Mouse (Mus musculus) CH12.LX (cell line): ENCODE results near the gene Cldn7. TPM values are rescaled to one million over a fixed set of nuclear protein-coding genes. Genes with fewer than 3 reads are reported as not detected.
A peak's percentile ranks its signal among the peaks of the same experiment; 100 is the strongest.

Source experiments
- DNase-seq: peaks from one replicate; pipeline ENCODE4 v3.0.0-alpha.2; 2013; ENCODE audit errors: extremely low read depth
- H3K27ac ChIP-seq: 2 replicates; pipeline ENCODE4 v1.5.1; 2012; ENCODE audit warnings: low read depth, mild to moderate bottlenecking, control low read depth, moderate library complexity; ENCODE audit not compliant: insufficient read depth
- H3K27me3 ChIP-seq: replicated peaks from 2 replicates; pipeline ENCODE3; 2012; ENCODE audit warnings: inconsistent platforms
- H3K36me3 ChIP-seq, 2 experiments: replicated peaks in 1 of 2; 2 replicates each; pipeline versions ENCODE3 to v1.6.1; 2012; ENCODE audit warnings: inconsistent platforms in 1 of 2, low read length in 1 of 2, mild to moderate bottlenecking in 1 of 2, mixed read lengths in 1 of 2, moderate library complexity in 1 of 2; ENCODE audit not compliant: control insufficient read depth in 1 of 2, insufficient read depth in 1 of 2
- H3K4me1 ChIP-seq, 2 experiments: 2 replicates each; pipeline ENCODE4 v1.6.1; 2012; ENCODE audit warnings: inconsistent platforms in 1 of 2, moderate library complexity in 1 of 2; ENCODE audit not compliant: insufficient read depth in 2 of 2, control insufficient read depth in 1 of 2
- H3K4me2 ChIP-seq: 2 replicates; pipeline ENCODE4 v1.6.1; 2012; ENCODE audit warnings: low read depth, mild to moderate bottlenecking, control low read depth; ENCODE audit not compliant: poor library complexity, insufficient read depth, severe bottlenecking
- H3K4me3 ChIP-seq, 3 experiments: fragments of 150-350 bp in 1 of 3; sonication (generic) in 1 of 3; replicated peaks in 1 of 3; 2 replicates each; pipeline versions ENCODE3 to v1.5.1; 2011 to 2012; ENCODE audit warnings: low read depth in 2 of 3, low read length in 2 of 3, mild to moderate bottlenecking in 2 of 3, moderate library complexity in 2 of 3, control low read depth in 1 of 3, improper control_type of control experiment in 1 of 3, inconsistent platforms in 1 of 3, mixed read lengths in 1 of 3; ENCODE audit not compliant: poor library complexity in 1 of 3
- H3K79me2 ChIP-seq: replicated peaks from 2 replicates; pipeline ENCODE4 v1.6.1; 2012; ENCODE audit warnings: mild to moderate bottlenecking, moderate library complexity; ENCODE audit not compliant: control insufficient read depth, poor library complexity, insufficient read depth, severe bottlenecking; ENCODE audit errors: extremely low read depth
- H3K9ac ChIP-seq: 2 replicates; pipeline ENCODE4 v1.6.1; 2012; ENCODE audit warnings: low read depth, mild to moderate bottlenecking, control low read depth, moderate library complexity; ENCODE audit not compliant: insufficient read depth
- H3K9me3 ChIP-seq: replicated peaks from 2 replicates; pipeline ENCODE3; 2012; ENCODE audit warnings: low read length, inconsistent platforms, mixed read lengths
- CHD2 ChIP-seq: IDR thresholded peaks from 2 replicates; pipeline ENCODE4 v1.6.1; 2011; ENCODE audit warnings: low read length, improper control_type of control experiment
- CTCF ChIP-seq, 2 experiments: IDR thresholded peaks in 1 of 2; conservative IDR thresholded peaks in 1 of 2; 2 replicates each; pipeline ENCODE4 v1.5.1; 2011 to 2012; ENCODE audit warnings: low read depth in 2 of 2, low read length in 2 of 2, improper control_type of control experiment in 1 of 2, inconsistent platforms in 1 of 2, mild to moderate bottlenecking in 1 of 2, moderate library complexity in 1 of 2
- E2F4 ChIP-seq: IDR thresholded peaks from 2 replicates; pipeline ENCODE4 v1.6.1; 2011; ENCODE audit warnings: low read depth, low read length, improper control_type of control experiment; ENCODE audit not compliant: insufficient replicate concordance
- ELF1 ChIP-seq: IDR thresholded peaks from 2 replicates; pipeline ENCODE4 v1.6.1; 2014; ENCODE audit warnings: low read depth, mild to moderate bottlenecking, inconsistent platforms, low read length, improper control_type of control experiment
- ETS1 ChIP-seq: conservative IDR thresholded peaks from 2 replicates; pipeline ENCODE4 v1.6.1; 2012; ENCODE audit warnings: low read depth, mild to moderate bottlenecking, inconsistent platforms, low read length, improper control_type of control experiment, moderate library complexity
- HCFC1 ChIP-seq: IDR thresholded peaks from 2 replicates; pipeline ENCODE4 v1.6.1; 2012; ENCODE audit warnings: low read depth, mild to moderate bottlenecking, inconsistent platforms, low read length, improper control_type of control experiment
- IRF4 ChIP-seq: IDR thresholded peaks from 2 replicates; pipeline ENCODE4 v1.6.1; 2014; ENCODE audit warnings: low read depth, mild to moderate bottlenecking, inconsistent platforms, low read length, improper control_type of control experiment
- JUN ChIP-seq: IDR thresholded peaks from 2 replicates; pipeline ENCODE4 v1.6.1; 2011; ENCODE audit warnings: low read depth, mild to moderate bottlenecking, low read length, improper control_type of control experiment, moderate library complexity; ENCODE audit not compliant: insufficient read depth
- JUND ChIP-seq: conservative IDR thresholded peaks from 2 replicates; pipeline ENCODE4 v1.6.1; 2011; ENCODE audit warnings: low read depth, low read length, improper control_type of control experiment
- MAZ ChIP-seq: IDR thresholded peaks from 2 replicates; pipeline ENCODE4 v1.6.1; 2012; ENCODE audit warnings: low read depth, mild to moderate bottlenecking, inconsistent platforms, low read length, improper control_type of control experiment, moderate library complexity
- MEF2A ChIP-seq: IDR thresholded peaks from 2 replicates; pipeline ENCODE4 v1.6.1; 2014; ENCODE audit warnings: low read depth, mild to moderate bottlenecking, inconsistent platforms, low read length, improper control_type of control experiment, borderline replicate concordance
- MXI1 ChIP-seq: IDR thresholded peaks from 2 replicates; pipeline ENCODE4 v1.6.1; 2011; ENCODE audit warnings: mild to moderate bottlenecking, low read depth, low read length, improper control_type of control experiment
- MYC ChIP-seq: IDR thresholded peaks from 2 replicates; pipeline ENCODE4 v1.6.1; 2011; ENCODE audit warnings: low read depth, mild to moderate bottlenecking, improper control_type of control experiment, low read length
- NELFE ChIP-seq: IDR thresholded peaks from 2 replicates; pipeline ENCODE4 v1.6.1; 2011; ENCODE audit warnings: low read depth, low read length, improper control_type of control experiment
- POLR2A ChIP-seq: IDR thresholded peaks from 2 replicates; pipeline ENCODE4 v1.6.1; 2011; ENCODE audit warnings: low read depth, mild to moderate bottlenecking, improper control_type of control experiment, low read length
- RCOR1 ChIP-seq: conservative IDR thresholded peaks from 2 replicates; pipeline ENCODE4 v1.6.1; 2012; ENCODE audit warnings: low read depth, mild to moderate bottlenecking, inconsistent platforms, low read length, improper control_type of control experiment
- SIN3A ChIP-seq: IDR thresholded peaks from 2 replicates; pipeline ENCODE4 v1.6.1; 2012; ENCODE audit warnings: low read length, improper control_type of control experiment, inconsistent platforms
- SMC3 ChIP-seq: IDR thresholded peaks from 2 replicates; pipeline ENCODE4 v1.6.1; 2011; ENCODE audit warnings: low read depth, low read length, improper control_type of control experiment
- TBP ChIP-seq: conservative IDR thresholded peaks from 2 replicates; pipeline ENCODE4 v1.6.1; 2011; ENCODE audit warnings: low read depth, low read length, improper control_type of control experiment
- TCF12 ChIP-seq: IDR thresholded peaks from 2 replicates; pipeline ENCODE4 v1.6.1; 2014; ENCODE audit warnings: low read depth, mild to moderate bottlenecking, inconsistent platforms, low read length, improper control_type of control experiment
- UBTF ChIP-seq: IDR thresholded peaks from 2 replicates; pipeline ENCODE4 v1.6.1; 2012; ENCODE audit warnings: low read depth, mild to moderate bottlenecking, inconsistent platforms, low read length, improper control_type of control experiment, moderate library complexity
- USF1 ChIP-seq: IDR thresholded peaks from 2 replicates; pipeline ENCODE4 v1.6.1; 2014; ENCODE audit warnings: low read depth, mild to moderate bottlenecking, inconsistent platforms, low read length, improper control_type of control experiment
- dilution Hi-C: fragments of 300-500 bp; cut with MboI; formaldehyde crosslinking; loops from 2 replicates; pipeline ENCODE4 v1.14.3; 2020; ENCODE audit warnings: low sequenced_read_pairs; ENCODE audit not compliant: extremely low pct_unique_long_range_greater_than_20kb, extremely low pct_ligation_motif_present
- in situ Hi-C: fragments of 300-500 bp; cut with MboI; formaldehyde crosslinking; loops from 3 replicates; pipeline ENCODE4 v1.14.3; 2019; ENCODE audit warnings: low sequenced_read_pairs, low pct_ligation_motif_present, low pct_unique_long_range_greater_than_20kb, mixed read lengths
- polyA plus RNA-seq: library from polyadenylated mRNA; unstranded; fragments of >175 nt; gene quantifications from 2 replicates; pipeline ENCODE4 v1.2.1, GENCODE M21; 2012; ENCODE audit warnings: low read depth; ENCODE audit not compliant: insufficient read length
- total RNA-seq, 2 experiments: library from RNA; depleted of rRNA; stranded (reverse); fragments of 300-350 nt in 1 of 2; fragments of >200 nt in 1 of 2; gene quantifications; 2 replicates each; pipeline ENCODE4 v1.2.3; 2012 to 2014

Gene Cldn7
- total and polyA plus RNA-seq, 3 experiments = not detected

GRCm38 (mm10) chr11:69998567-69999491 is 34.2 kb downstream of the Cldn7 start:
- in situ Hi-C loops = no loop called here
- no peak overlapping the region for H3K4me3 ChIP-seq
- H3K79me2 ChIP-seq = peaks cover 56% of the 10 kb centered on the region
- H3K27me3 ChIP-seq = no peaks in the 10 kb centered on the region
- H3K36me3 ChIP-seq = peaks cover 36 to 59% of the 10 kb centered on the region in 2 experiments
- TF ChIP-seq E2F4 = no peak
- TF ChIP-seq CTCF (conservative IDR thresholded peaks at IDR 0.05 in 1 of 2, IDR thresholded peaks at IDR 0.05 in 1 of 2; ENCODE audit: low read depth in 2 of 2, low read length in 2 of 2) = peak in 1 of 2 experiments; percentile 52; a peak in 2 of 4 replicates
- no peaks in the 10 kb centered on the region for H3K9me3 ChIP-seq
- peak; percentile 53 for DNase-seq
- dilution Hi-C loops = no loop called here
- H3K4me2 ChIP-seq = no peak overlapping the region
- no peak overlapping the region for H3K9ac ChIP-seq
- peak overlapping the region; percentile 17 for H3K27ac ChIP-seq
- peaks cover 13 to 70% of the 10 kb centered on the region in 2 experiments; a peak in 3 of 4 replicates for H3K4me1 ChIP-seq

DNA sequence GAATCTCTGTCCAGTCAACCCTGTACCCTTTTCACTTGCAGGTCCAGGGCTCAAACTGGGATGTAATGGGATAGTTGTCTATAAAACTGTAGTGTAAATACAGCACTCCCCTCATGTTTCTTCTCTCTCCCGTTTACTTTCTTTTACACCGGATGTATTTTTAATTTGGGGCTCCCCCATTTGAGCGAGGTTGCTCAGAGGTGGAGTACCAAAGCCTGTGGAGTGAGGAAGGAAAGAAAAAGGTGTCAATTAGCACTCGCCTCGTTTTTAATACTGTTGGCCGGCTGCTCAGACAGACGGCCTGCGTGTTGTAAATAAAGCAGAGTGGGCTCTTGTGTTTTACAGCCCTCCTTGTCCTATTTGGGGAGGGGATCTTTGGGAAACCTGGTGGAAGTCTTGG is 35.1 kb downstream of the Cldn7 start:
- H3K27ac ChIP-seq = peak overlapping the region; percentile 18
- peaks cover 52% of the 10 kb centered on the region for H3K79me2 ChIP-seq
- 0 out of 2 replicates have a peak overlapping the region, but pooled peaks have one; percentile 4 for H3K4me2 ChIP-seq
- H3K4me1 ChIP-seq = peaks cover 9 to 62% of the 10 kb centered on the region in 2 experiments; a peak in 3 of 4 replicates
- peaks cover 30 to 59% of the 10 kb centered on the region in 2 experiments for H3K36me3 ChIP-seq
- dilution Hi-C loops = no loop called here
- H3K9me3 ChIP-seq = no peaks in the 10 kb centered on the region
- no peak overlapping the region for H3K9ac ChIP-seq
- DNase-seq = peak; percentile 63
- no peak overlapping the region for H3K4me3 ChIP-seq
- in situ Hi-C loops = loop anchor here (25.0 kb wide), 1 partner anchor 912 kb away; the partner anchor contains the start of genes Per1 and Vamp2
- TF ChIP-seq UBTF (no peak), RCOR1 (no peak), JUND (no peak), IRF4 (no peak), POLR2A (no peak), ETS1 (no peak), TBP (no peak)
- no peaks in the 10 kb centered on the region for H3K27me3 ChIP-seq

DNA sequence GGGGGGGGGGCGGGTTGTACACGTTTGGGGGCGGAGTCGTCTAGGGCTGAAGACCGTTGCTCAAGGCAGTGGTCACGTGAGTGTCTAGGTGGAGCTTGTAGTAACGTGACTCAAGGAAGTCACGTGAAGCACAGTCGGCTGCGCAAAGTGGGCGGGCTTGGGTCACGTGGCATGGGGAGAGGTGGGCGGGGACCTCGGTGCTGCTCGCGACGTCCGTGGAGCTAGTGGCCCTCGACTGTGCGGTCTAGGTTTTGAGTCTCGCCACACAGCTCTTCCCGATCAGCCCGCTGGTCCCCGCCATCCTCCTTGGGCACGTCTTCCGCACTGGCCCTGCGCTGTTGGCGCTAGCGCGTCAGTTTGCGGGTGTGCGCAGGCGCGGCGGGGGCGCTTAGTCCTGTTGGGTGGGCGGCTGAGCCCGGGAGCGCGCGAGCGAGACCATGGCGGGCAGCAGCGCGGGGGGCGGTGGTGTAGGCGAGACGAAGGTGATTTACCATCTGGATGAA is 35.9 kb downstream of the Cldn7 start, which contains the start of gene Dvl2:
Dvl2 (plus strand) TSS at position 200 of the 503 bp plus-strand sequence.
- in situ Hi-C loops = loop anchor here (25.0 kb wide), 1 partner anchor 913 kb away; the partner anchor contains the start of genes Per1 and Vamp2
- dilution Hi-C loops = no loop called here
- Histone ChIP-seq H3K79me2 (peaks cover 52% of the 10 kb centered on the region), H3K9ac (peak within 1 kb of the TSS; percentile 57), H3K4me3 (peak within 1 kb of the TSS; percentile 62 to 96 (median 86)), H3K9me3 (no peaks in the 10 kb centered on the region), H3K36me3 (peaks cover 33 to 64% of the 10 kb centered on the region in 2 experiments), H3K4me2 (peak within 1 kb of the TSS; percentile 72), H3K27ac (peak within 1 kb of the TSS; percentile 84), H3K27me3 (no peaks in the 10 kb centered on the region), H3K4me1 (peaks cover 12 to 62% of the 10 kb centered on the region in 2 experiments)
- DNase-seq = peak; percentile 98
- no peak for TF ChIP-seq JUN
- TF ChIP-seq SMC3 = no peak
- peak; percentile 44; the same call in 1 of the 2 replicates for TF ChIP-seq CHD2
- no peak for TF ChIP-seq UBTF
- TF ChIP-seq ELF1 = peak; percentile 72
- TF ChIP-seq HCFC1 = peak; percentile 77
- TF ChIP-seq MXI1 = peak; percentile 89
- peak; percentile 99 for TF ChIP-seq USF1
- TF ChIP-seq RCOR1 = peak; percentile 86; the same call in 1 of the 2 replicates
- peak; percentile 89 for TF ChIP-seq SIN3A
- peak; percentile 90 for TF ChIP-seq MAZ
- TF ChIP-seq NELFE = peak; percentile 68; the same call in 1 of the 2 replicates
- TF ChIP-seq MYC = peak; percentile 70; the same call in 1 of the 2 replicates
- peak; percentile 61 for TF ChIP-seq MEF2A
- TF ChIP-seq JUND = no peak
- peak; percentile 81; the same call in 1 of the 2 replicates for TF ChIP-seq TCF12
